Mouse (Mus musculus) c-Kit-positive CD71-negative TER-119-negative erythroid progenitor cells, embryonic 14.5 days (primary cell): ENCODE results near the gene Gm20825.
"Not testable (repeated sequence)": the region's sequence is repeated elsewhere in the genome, so short reads cannot be mapped to it uniquely, and the experiment has no call there.

Experiments used
- DNase-seq: peaks from one replicate; pipeline ENCODE4 v3.0.0-alpha.2; 2013; ENCODE audit warnings: low read depth

Gene Gm20825

GRCm38 (mm10) chrY:8071407-8071806 is at the start of gene Gm20825:
Gm20825 (minus strand) TSS chrY:8071507.
- DNase-seq = not testable (repeated sequence)
